ENCODE assay signal across 9 mouse cellular contexts in the genomic region with DNA sequence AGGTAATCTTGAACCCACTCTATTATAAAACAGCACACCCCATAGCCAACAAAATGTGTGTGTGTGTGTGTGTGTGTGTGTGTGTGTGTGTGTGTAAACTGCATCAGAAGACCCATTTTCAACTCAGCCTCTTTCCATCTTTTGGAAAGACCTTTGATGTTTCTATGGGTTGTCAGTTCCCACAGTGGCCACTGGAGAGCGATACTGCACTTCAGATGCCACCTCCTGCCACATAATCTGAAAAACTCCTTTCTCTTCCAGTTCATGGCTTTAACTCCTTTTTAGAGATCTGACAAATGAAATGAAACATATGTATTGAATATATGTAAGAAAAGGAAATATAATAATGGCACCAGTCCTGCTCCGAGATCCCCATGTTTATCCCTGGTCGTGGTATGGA.
A peak's percentile ranks its signal among the peaks of the same experiment; 100 is the strongest.
DNase-seq lines count a peak whose midpoint lies in the region; ATAC-seq and TF ChIP-seq lines count a peak whose summit lies in the region.
"Had no signal": no experiment of that assay in that cellular context is flagged by ENCODE, and none has a peak within 500 bp of the region (broad histone marks: within the 10 kb centered on the region; RNA-seq: fewer than 3 reads in every experiment).

No protein-coding gene starts in this region.

- H3K36me3 ChIP-seq in intestine, postnatal 0 days (ENCODE audit: control insufficient read depth, insufficient read depth) = no peaks in the 10 kb centered on the region
- H3K36me3 ChIP-seq in intestine, embryonic 15.5 days = no peaks in the 10 kb centered on the region
- no peaks in the 10 kb centered on the region for H3K36me3 ChIP-seq in CH12.LX (replicated peaks in 1 of 2; ENCODE audit: control insufficient read depth in 1 of 2, insufficient read depth in 1 of 2, low read length in 1 of 2)
- no peaks in the 10 kb centered on the region for H3K36me3 ChIP-seq in hindbrain, postnatal 0 days (ENCODE audit: insufficient read depth, low read length)
- H3K36me3 ChIP-seq: neural tube, embryonic 12.5 days had no signal

- H3K79me2 ChIP-seq in CH12.LX (replicated peaks; ENCODE audit: control insufficient read depth, extremely low read depth, insufficient read depth, poor library complexity, severe bottlenecking) = no peaks in the 10 kb centered on the region

- H3K4me3 ChIP-seq in intestine, postnatal 0 days (ENCODE audit: low read depth, low read length) = no peak overlapping the region
- no peak overlapping the region for H3K4me3 ChIP-seq in intestine, embryonic 15.5 days (replicated peaks)
- no peak overlapping the region for H3K4me3 ChIP-seq in CH12.LX (replicated peaks in 1 of 3; ENCODE audit: low read depth in 2 of 3, low read length in 2 of 3, poor library complexity in 1 of 3)
- H3K4me3 ChIP-seq in hindbrain, postnatal 0 days (ENCODE audit: low read length) = no peak overlapping the region
- H3K4me3 ChIP-seq: neural tube, embryonic 12.5 days had no signal

- H3K4me1 ChIP-seq in intestine, postnatal 0 days (replicated peaks; ENCODE audit: control insufficient read depth, insufficient read depth, low read length) = no peaks in the 10 kb centered on the region
- no peaks in the 10 kb centered on the region for H3K4me1 ChIP-seq in intestine, embryonic 15.5 days (replicated peaks)
- H3K4me1 ChIP-seq in CH12.LX (ENCODE audit: control insufficient read depth in 1 of 2, insufficient read depth in 2 of 2) = no peaks in the 10 kb centered on the region
- H3K4me1 ChIP-seq in hindbrain, postnatal 0 days (ENCODE audit: insufficient read depth, low read length) = no peaks in the 10 kb centered on the region
- H3K4me1 ChIP-seq: neural tube, embryonic 12.5 days had no signal

- dilution Hi-C loops in CH12.LX (cut with MboI; ENCODE audit: extremely low pct_ligation_motif_present, extremely low pct_unique_long_range_greater_than_20kb, low sequenced_read_pairs) = no loop called here

- TF ChIP-seq EP300 in CH12.LX (IDR thresholded peaks at IDR 0.05; ENCODE audit: low read length) = no peak

- peak; percentile 86 for TF ChIP-seq RAD21 in CH12.LX (IDR thresholded peaks at IDR 0.05; ENCODE audit: low read depth, low read length)

- H3K27ac ChIP-seq in intestine, postnatal 0 days (ENCODE audit: low read depth, low read length) = no peak overlapping the region
- no peak overlapping the region for H3K27ac ChIP-seq in intestine, embryonic 15.5 days
- no peak overlapping the region for H3K27ac ChIP-seq in CH12.LX (ENCODE audit: insufficient read depth, low read depth)
- no peak overlapping the region for H3K27ac ChIP-seq in hindbrain, postnatal 0 days
- H3K27ac ChIP-seq: neural tube, embryonic 12.5 days had no signal

- H3K27me3 ChIP-seq in intestine, postnatal 0 days (replicated peaks; ENCODE audit: control insufficient read depth, insufficient read depth, low read length) = no peaks in the 10 kb centered on the region
- H3K27me3 ChIP-seq in intestine, embryonic 15.5 days (replicated peaks) = no peaks in the 10 kb centered on the region
- H3K27me3 ChIP-seq in CH12.LX (replicated peaks) = no peaks in the 10 kb centered on the region
- H3K27me3 ChIP-seq in hindbrain, postnatal 0 days (ENCODE audit: insufficient read depth, low read length) = no peaks in the 10 kb centered on the region
- H3K27me3 ChIP-seq: neural tube, embryonic 12.5 days had no signal

- TF ChIP-seq POLR2A in CH12.LX (IDR thresholded peaks at IDR 0.05; ENCODE audit: low read depth, low read length) = no peak

- no peaks in the 10 kb centered on the region for H3K9me3 ChIP-seq in intestine, postnatal 0 days (ENCODE audit: control insufficient read depth)
- no peaks in the 10 kb centered on the region for H3K9me3 ChIP-seq in intestine, embryonic 15.5 days
- no peaks in the 10 kb centered on the region for H3K9me3 ChIP-seq in CH12.LX (replicated peaks; ENCODE audit: low read length)
- no peaks in the 10 kb centered on the region for H3K9me3 ChIP-seq in hindbrain, postnatal 0 days (ENCODE audit: low read length)
- H3K9me3 ChIP-seq: neural tube, embryonic 12.5 days had no signal

- peak; percentile 72 for TF ChIP-seq CTCF in intestine, postnatal 0 days (IDR thresholded peaks at IDR 0.05; ENCODE audit: low read depth)
- peak; percentile 30 to 81; a peak in 3 of 4 replicates for TF ChIP-seq CTCF in CH12.LX (conservative IDR thresholded peaks at IDR 0.05 in 1 of 2, IDR thresholded peaks at IDR 0.05 in 1 of 2; ENCODE audit: low read depth in 2 of 2, low read length in 2 of 2)
- TF ChIP-seq CTCF in hindbrain, postnatal 0 days (IDR thresholded peaks at IDR 0.05; ENCODE audit: low read depth) = peak; percentile 83

- H3K4me2 ChIP-seq in intestine, postnatal 0 days (replicated peaks; ENCODE audit: low read depth) = no peak overlapping the region
- no peak overlapping the region for H3K4me2 ChIP-seq in intestine, embryonic 15.5 days (replicated peaks)
- no peak overlapping the region for H3K4me2 ChIP-seq in CH12.LX (ENCODE audit: insufficient read depth, low read depth, poor library complexity, severe bottlenecking)
- H3K4me2 ChIP-seq in hindbrain, postnatal 0 days (ENCODE audit: low read depth, low read length) = no peak overlapping the region
- H3K4me2 ChIP-seq: neural tube, embryonic 12.5 days had no signal

- no peak for ATAC-seq in intestine, postnatal 0 days
- no peak for ATAC-seq in intestine, embryonic 15.5 days
- no peak for ATAC-seq in hindbrain, postnatal 0 days
- ATAC-seq in erythroid progenitor cell, adult 5-6 weeks (replicated peaks; ENCODE audit: low FRiP score, poor library complexity, severe bottlenecking) = no peak

- H3K9ac ChIP-seq in intestine, postnatal 0 days (ENCODE audit: low read depth, low read length) = no peak overlapping the region
- no peak overlapping the region for H3K9ac ChIP-seq in intestine, embryonic 15.5 days
- H3K9ac ChIP-seq in CH12.LX (ENCODE audit: insufficient read depth, low read depth) = no peak overlapping the region
- H3K9ac ChIP-seq in hindbrain, postnatal 0 days (replicated peaks; ENCODE audit: low read length) = no peak overlapping the region
- H3K9ac ChIP-seq: neural tube, embryonic 12.5 days had no signal

- DNase-seq in CH12.LX (ENCODE audit: extremely low read depth) = peak; percentile 28
- DNase-seq in adrenal gland, postnatal 14 days = peak; percentile 17
- peak; percentile 65 for DNase-seq in hindbrain, postnatal 0 days (ENCODE audit: low spot score)
- DNase-seq in retina, postnatal 1 day = peak; percentile 36
- DNase-seq in spleen, adult 18-20 months = no peak

- 59% methylated on average over 3 of the region's 3 CpGs for WGBS in intestine, postnatal 0 days
- WGBS in intestine, embryonic 15.5 days = 42% methylated on average over 3 of the region's 3 CpGs
- 51% methylated on average over 3 of the region's 3 CpGs for WGBS in hindbrain, postnatal 0 days

- in situ Hi-C loops in CH12.LX (cut with MboI; ENCODE audit: low pct_ligation_motif_present, low pct_unique_long_range_greater_than_20kb, low sequenced_read_pairs) = no loop called here

TF ChIP-seq in CH12.LX, 34 proteins besides CTCF, POLR2A, EP300 and RAD21:
- TF ChIP-seq ZNF384 (IDR thresholded peaks at IDR 0.05; ENCODE audit: low read depth, low read length) (no peak), SMC3 (IDR thresholded peaks at IDR 0.05; ENCODE audit: low read depth, low read length) (peak; percentile 78), ZC3H11A (IDR thresholded peaks at IDR 0.05; ENCODE audit: low read depth, low read length) (peak; percentile 26; the same call in 1 of the 2 replicates), RCOR1 (conservative IDR thresholded peaks at IDR 0.05; ENCODE audit: low read depth, low read length) (no peak)

Comparison
In these comparisons a context has a peak if more than half of its experiments do, and no peak if none do; other contexts are left out.
1. DNase-seq: peak in CH12.LX (single experiment), adrenal gland, postnatal 14 days (single experiment), hindbrain, postnatal 0 days (single experiment) and retina, postnatal 1 day (single experiment); none in spleen, adult 18-20 months (0 of 2).
2. Peak in every context shown above with its lines, with median percentiles within 50 percentile points of each other: CTCF ChIP-seq.